Mouse (Mus musculus) limb, embryonic 11.5 days (tissue): ENCODE measurements around the gene Gm28308. TPM values are rescaled to one million over a fixed set of nuclear protein-coding genes. Genes with fewer than 3 reads are reported as not detected.
A peak's percentile ranks its signal among the peaks of the same experiment; 100 is the strongest.

Source experiments
- ATAC-seq: fragments of 200-750 bp; cut with Nextera tagmentation; 2 replicates; pipeline ENCODE4 v1.8.0; 2017; ENCODE audit warnings: low read depth; ENCODE audit not compliant: insufficient number of reproducible peaks, low FRiP score, low TSS enrichment
- DNase-seq: peaks from one replicate; pipeline ENCODE4 v3.0.0-alpha.2; 2015; ENCODE audit warnings: low spot score
- H3K27ac ChIP-seq: fragments of 300-500 bp; sonication (generic); replicated peaks from 2 replicates; pipeline ENCODE4 v1.5.1; 2014; ENCODE audit warnings: low read depth, mild to moderate bottlenecking, low read length
- H3K27me3 ChIP-seq: fragments of 300-500 bp; sonication (generic); 2 replicates; pipeline ENCODE4 v1.6.1; 2014; ENCODE audit warnings: mild to moderate bottlenecking, low read length, mixed read lengths; ENCODE audit not compliant: control insufficient read depth, insufficient read depth
- H3K36me3 ChIP-seq: fragments of 300-500 bp; sonication (generic); 2 replicates; pipeline ENCODE4 v1.6.1; 2014; ENCODE audit warnings: mild to moderate bottlenecking, low read length, moderate library complexity, mixed read lengths; ENCODE audit not compliant: control insufficient read depth, insufficient read depth
- H3K4me1 ChIP-seq: fragments of 300-500 bp; sonication (generic); 2 replicates; pipeline ENCODE4 v1.6.1; 2014; ENCODE audit warnings: low read length, mixed read lengths; ENCODE audit not compliant: control insufficient read depth, insufficient read depth
- H3K4me2 ChIP-seq: fragments of 300-500 bp; sonication (generic); 2 replicates; pipeline ENCODE4 v1.6.1; 2014; ENCODE audit warnings: low read depth, mild to moderate bottlenecking, moderate library complexity; ENCODE audit not compliant: severe bottlenecking
- H3K4me3 ChIP-seq: fragments of 300-500 bp; sonication (generic); 2 replicates; pipeline ENCODE4 v1.5.1; 2014; ENCODE audit warnings: low read depth, low read length
- H3K9ac ChIP-seq: fragments of 300-500 bp; sonication (generic); 2 replicates; pipeline ENCODE4 v1.6.1; 2014; ENCODE audit warnings: mild to moderate bottlenecking, low read length
- H3K9me3 ChIP-seq: fragments of 300-500 bp; sonication (generic); 2 replicates; pipeline ENCODE4 v1.6.1; 2016; ENCODE audit warnings: low read length; ENCODE audit not compliant: control insufficient read depth
- WGBS: fragments of 180-500 bp; shearing (Covaris S2); extraction: QIAGEN DNeasy Blood & Tissue Kit; methylation state at CpG from one replicate; pipeline ENCODE4 v1.1.7; 2014; 5-methylcytosine and 5-hydroxymethylcytosine counted together
- polyA plus RNA-seq: library from polyadenylated mRNA; unstranded; fragments of >200 nt; fragmentation: Nextera tagmentation; extraction: Ambion mirVana; gene quantifications from 2 replicates; pipeline ENCODE4 v1.2.1, GENCODE M21; 2014

The Gm28308 gene
- polyA plus RNA-seq, 1 experiment from 2014 or later: 1.3 TPM

DNA sequence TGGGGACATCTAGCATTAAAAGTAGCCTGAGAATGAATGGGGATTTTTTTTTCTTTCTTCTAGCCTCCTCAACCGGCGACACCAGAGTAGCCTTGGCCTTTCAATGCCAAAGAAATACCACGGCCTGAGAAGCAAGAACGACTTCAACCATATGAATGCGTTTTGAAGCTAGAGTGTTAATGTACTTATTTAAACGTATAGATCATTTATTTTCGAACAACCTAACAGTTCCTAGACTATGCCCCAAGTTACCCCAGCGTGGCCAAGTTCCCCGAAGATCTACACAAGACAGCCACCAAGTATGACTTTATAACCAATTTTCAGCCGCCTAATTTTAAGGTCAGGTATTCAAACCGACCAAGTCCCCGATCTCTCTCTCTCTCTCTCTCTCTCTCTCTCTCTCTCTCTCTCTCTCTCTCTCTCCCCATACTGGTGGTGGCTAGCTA, 7.7 kb upstream of the Gm28308 start:
- peak overlapping the region; percentile 98 for H3K9ac ChIP-seq
- peak overlapping the region; percentile 98 for H3K27ac ChIP-seq
- no peaks in the 10 kb centered on the region for H3K36me3 ChIP-seq
- peak overlapping the region; percentile 87 for H3K4me3 ChIP-seq
- H3K4me1 ChIP-seq: peaks cover 30% of the 10 kb centered on the region
- no peaks in the 10 kb centered on the region for H3K27me3 ChIP-seq
- ATAC-seq: no peak
- peak overlapping the region; percentile 89 for H3K4me2 ChIP-seq
- no peaks in the 10 kb centered on the region for H3K9me3 ChIP-seq
- DNase-seq: no peak
- 2% methylated on average over 12 of the region's 12 CpGs for WGBS

DNA sequence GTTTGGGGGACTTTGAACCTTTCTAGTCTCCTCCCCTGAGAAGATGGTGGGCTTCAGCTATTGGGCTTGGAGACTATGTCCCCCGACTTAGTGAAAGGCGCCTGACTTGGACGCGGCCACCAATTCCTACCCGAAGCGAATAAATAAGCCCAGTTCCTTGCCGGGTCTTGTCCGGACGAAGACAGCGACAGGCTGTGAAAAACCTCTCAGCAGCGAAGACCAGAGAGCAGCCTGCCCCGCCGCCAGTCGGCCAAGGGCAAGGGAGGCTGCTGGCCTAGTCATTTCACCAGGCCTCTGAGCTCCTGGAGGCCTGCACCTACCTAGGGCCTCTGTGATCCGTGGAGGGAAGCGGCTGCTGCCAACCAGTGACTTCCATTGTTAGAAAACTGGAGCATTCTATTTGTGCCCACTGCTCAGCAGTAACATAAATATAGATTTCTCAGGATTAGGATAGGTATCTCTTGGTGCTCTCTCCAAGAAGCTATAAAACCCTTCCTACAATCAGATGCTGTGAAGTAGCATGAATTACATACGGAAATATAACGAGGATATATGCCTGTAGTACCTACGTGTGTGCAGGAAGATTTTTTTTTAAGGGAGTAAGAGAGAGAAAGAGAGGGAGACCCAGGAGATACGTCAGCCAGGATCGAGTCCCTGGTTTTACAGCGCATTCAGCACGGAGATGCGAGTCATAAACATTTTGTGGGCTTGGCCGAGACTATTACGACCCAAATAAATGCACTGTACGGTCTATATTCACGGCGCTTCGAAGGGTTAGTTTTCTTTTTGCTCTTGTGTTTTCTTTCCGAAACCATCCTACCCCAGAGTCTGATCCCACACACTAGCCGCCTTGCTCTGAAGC, 7.1 kb upstream of the Gm28308 start:
- Histone ChIP-seq H3K27me3 (no peaks in the 10 kb centered on the region), H3K4me2 (peak overlapping the region; percentile 89), H3K4me1 (peaks cover 35% of the 10 kb centered on the region), H3K36me3 (no peaks in the 10 kb centered on the region), H3K27ac (peak overlapping the region; percentile 98), H3K4me3 (peak overlapping the region; percentile 87), H3K9me3 (no peaks in the 10 kb centered on the region), H3K9ac (peak overlapping the region; percentile 98)
- peak; percentile 74 for DNase-seq
- 4% methylated on average over 32 of the region's 32 CpGs for WGBS
- ATAC-seq: no peak

DNA sequence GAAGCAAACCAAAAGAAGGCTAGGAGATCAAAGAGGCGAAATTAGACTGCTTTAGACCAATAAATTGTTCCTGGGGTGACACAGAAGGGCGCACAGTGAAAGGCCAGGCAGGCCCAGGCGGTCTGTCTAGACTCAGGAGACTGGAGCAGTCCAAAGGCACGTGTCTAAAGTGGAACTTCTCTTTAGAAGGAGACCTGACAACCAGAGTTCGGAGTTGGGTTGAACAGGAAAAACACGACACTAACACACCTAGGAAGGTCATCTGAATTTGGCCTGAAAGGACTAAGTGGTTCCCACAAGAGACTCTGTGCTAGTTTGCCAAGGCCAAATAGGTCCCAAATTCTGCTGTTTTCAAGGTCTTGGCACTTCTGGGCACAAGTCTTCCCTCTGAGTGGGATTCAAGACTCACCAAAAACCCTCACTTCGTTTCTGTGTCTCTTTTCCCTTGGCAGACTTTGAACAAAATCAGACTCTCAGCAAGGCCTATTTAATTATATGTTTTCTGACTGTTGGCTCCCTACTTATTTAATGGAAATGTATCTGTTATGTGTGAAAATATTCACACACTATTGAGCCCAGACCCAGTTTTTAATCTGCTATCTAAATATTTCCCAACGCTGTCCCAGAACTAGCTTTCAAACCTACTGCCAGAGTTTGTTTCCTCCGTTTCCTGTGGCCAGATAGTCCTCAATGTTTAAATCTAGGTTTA, 6.2 kb upstream of the Gm28308 start:
- Histone ChIP-seq H3K9ac (peak overlapping the region; percentile 98), H3K27ac (peak overlapping the region; percentile 98), H3K27me3 (no peaks in the 10 kb centered on the region), H3K36me3 (no peaks in the 10 kb centered on the region), H3K9me3 (no peaks in the 10 kb centered on the region), H3K4me1 (peaks cover 43% of the 10 kb centered on the region), H3K4me2 (peak overlapping the region; percentile 89), H3K4me3 (peak overlapping the region; percentile 87)
- WGBS: 9% methylated on average over 9 of the region's 9 CpGs
- no peak for ATAC-seq
- peak; percentile 61 for DNase-seq

DNA sequence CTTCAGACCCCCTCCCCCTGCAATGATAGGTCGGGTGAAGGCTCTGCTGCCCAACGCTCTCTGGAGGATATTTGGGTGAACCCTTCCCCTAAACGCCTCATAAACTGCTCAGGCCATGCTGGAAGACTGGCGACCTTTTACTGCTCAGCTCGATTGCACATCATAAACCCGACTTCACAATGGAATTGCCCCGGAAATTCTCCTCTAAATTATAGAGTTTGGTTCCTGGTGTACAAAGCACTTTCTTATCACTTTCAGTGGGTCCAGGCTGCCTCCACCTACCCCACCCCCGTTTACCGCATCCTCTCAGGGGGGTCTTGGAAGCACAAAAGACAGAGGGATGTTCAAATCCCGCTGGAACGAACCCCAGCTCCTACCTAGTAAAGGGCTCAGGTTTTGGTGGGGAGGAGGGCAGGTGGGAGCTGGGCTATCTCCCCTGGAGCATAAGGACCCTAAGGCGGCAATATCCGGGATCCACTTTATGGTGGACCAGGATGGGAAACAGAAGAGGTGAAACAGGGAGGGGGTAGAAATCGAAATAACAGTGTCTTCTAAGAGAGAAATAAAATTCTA, 5.6 kb upstream of the Gm28308 start:
- H3K9me3 ChIP-seq: no peaks in the 10 kb centered on the region
- WGBS: 3% methylated on average over 14 of the region's 14 CpGs
- H3K9ac ChIP-seq: peak overlapping the region; percentile 98
- DNase-seq: peak; percentile 66
- peak overlapping the region; percentile 87 for H3K4me3 ChIP-seq
- no peak for ATAC-seq
- H3K36me3 ChIP-seq: no peaks in the 10 kb centered on the region
- H3K27ac ChIP-seq: peak overlapping the region; percentile 98
- no peaks in the 10 kb centered on the region for H3K27me3 ChIP-seq
- H3K4me1 ChIP-seq: peaks cover 49% of the 10 kb centered on the region
- H3K4me2 ChIP-seq: peak overlapping the region; percentile 89

DNA sequence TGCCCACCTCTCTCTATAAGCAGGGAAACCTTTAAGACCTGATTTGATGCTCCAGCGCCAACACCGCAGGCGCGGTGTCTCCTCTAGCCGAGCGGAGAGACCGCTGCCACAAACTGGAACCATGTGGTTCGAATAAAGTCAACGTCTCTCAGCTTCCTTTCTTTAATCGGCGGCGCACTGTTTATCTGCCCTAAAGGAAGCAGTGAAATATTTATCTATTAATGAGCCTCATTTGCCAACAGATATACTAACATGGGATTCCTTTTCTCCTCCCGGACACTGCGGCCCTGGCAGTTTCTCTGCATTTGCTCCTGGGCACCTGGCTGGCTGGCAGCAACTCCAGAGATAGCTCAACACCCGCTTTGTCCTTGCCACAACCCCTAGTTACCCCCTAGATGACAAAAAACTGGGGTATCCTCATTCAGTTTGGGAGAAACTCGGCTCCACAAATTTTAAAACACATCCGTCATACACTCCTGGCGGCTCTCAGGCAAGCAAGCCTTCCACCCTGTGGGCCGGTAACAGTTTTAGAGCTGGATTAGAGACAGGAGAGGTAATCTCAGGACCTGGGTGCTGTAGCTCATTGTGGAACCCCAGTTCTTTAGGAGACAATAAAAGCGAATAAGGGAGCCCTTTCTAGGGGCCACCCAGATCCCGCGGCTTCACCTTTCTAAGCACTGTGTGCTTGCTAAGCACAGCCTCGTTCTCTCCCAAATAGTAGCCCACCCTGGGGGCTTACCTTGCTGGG, 4.9 kb upstream of the Gm28308 start:
- Histone ChIP-seq H3K9ac (peak overlapping the region; percentile 98), H3K9me3 (no peaks in the 10 kb centered on the region), H3K4me1 (peaks cover 50% of the 10 kb centered on the region), H3K27me3 (no peaks in the 10 kb centered on the region), H3K4me2 (peak overlapping the region; percentile 89), H3K4me3 (peak overlapping the region; percentile 87), H3K27ac (peak overlapping the region; percentile 98), H3K36me3 (no peaks in the 10 kb centered on the region)
- DNase-seq (peak; percentile 68), ATAC-seq (no peak)
- WGBS: under 1% methylated on average over 23 of the region's 23 CpGs

DNA sequence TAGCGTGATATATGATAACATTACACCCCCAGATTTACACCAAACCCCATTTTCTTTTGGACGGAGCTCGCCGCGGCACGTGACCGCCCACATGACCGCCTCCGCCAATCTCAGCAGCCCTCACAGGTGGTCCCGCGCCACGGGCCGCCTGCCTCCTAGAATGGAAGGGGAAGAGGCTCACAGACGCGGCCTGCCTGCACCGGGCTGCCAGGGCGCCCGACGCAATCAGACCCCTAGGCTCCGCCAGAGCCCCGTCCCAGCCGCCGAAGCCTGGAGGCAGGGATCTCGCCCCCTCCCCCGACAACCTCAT, 4.3 kb upstream of the Gm28308 start:
- Histone ChIP-seq H3K4me2 (peak overlapping the region; percentile 89), H3K4me1 (peaks cover 50% of the 10 kb centered on the region), H3K36me3 (no peaks in the 10 kb centered on the region), H3K27me3 (no peaks in the 10 kb centered on the region), H3K9ac (peak overlapping the region; percentile 98), H3K4me3 (peak overlapping the region; percentile 87), H3K9me3 (no peaks in the 10 kb centered on the region), H3K27ac (peak overlapping the region; percentile 98)
- DNase-seq: peak; percentile 96
- WGBS: under 1% methylated on average over 25 of the region's 25 CpGs
- peak; percentile 52; the same call in 1 of the 2 replicates for ATAC-seq

DNA sequence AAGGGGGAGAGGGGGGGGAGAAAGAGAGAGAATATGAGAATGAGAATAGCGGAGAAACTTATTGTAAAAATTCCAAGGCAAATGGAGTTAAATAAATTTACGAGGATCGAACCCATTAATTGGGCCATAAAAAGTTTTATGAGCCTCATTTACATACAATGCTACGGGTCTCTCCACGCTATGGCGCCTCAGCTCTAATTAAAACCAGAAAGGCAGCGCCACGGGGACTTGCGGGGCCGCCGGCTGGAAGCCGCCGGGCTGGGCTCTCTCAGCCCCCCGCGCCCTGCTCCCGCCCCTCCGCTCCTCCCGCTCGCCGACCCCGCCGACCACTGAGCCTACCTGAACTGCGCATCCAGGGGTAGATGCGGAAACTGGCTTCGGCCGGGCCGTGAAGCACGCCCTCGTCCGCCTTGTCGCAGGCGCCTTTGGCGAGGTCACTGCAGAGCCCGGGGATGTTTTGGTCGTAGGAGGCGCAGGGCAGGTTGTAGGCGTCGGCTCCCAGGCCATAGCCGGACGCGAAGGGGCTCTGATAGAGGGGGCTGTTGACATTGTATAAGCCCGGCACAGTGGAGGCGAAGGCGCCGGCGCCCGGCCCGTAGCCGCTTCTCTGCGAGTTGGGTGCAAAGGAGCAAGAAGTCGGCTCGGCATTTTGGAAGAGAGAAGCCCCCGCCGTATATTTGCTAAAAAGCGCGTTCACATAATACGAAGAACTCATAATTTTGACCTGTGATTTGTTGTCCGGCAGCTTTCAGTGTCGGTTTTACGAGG, 3.7 kb upstream of the Gm28308 start:
- H3K9me3 ChIP-seq: no peaks in the 10 kb centered on the region
- peaks cover 50% of the 10 kb centered on the region for H3K4me1 ChIP-seq
- peak overlapping the region; percentile 86 for H3K9ac ChIP-seq
- H3K4me2 ChIP-seq: peak overlapping the region; percentile 89
- H3K27ac ChIP-seq: peak overlapping the region; percentile 98
- no peaks in the 10 kb centered on the region for H3K27me3 ChIP-seq
- peak overlapping the region; percentile 87 for H3K4me3 ChIP-seq
- no peaks in the 10 kb centered on the region for H3K36me3 ChIP-seq
- ATAC-seq: no peak
- DNase-seq: peak; percentile 85
- WGBS: under 1% methylated on average over 60 of the region's 60 CpGs
